Mouse (Mus musculus) adrenal gland, postnatal 25 days (tissue): Measurements from ENCODE around the gene Gm42517. TPM values are rescaled to one million over a fixed set of nuclear protein-coding genes. Genes with fewer than 3 reads are reported as not detected.

Experiments
- DNase-seq: peaks from one replicate; pipeline ENCODE4 v3.0.0; 2021; ENCODE audit warnings: mixed read lengths
- long read RNA-seq: library from polyadenylated mRNA; stranded (forward); transcript quantifications from one replicate; pipeline ENCODE4 v2.0.0, GENCODE M21; 2021
- total RNA-seq: library from RNA; stranded (reverse); gene quantifications from 2 replicates; pipeline ENCODE4 v1.2.3, GENCODE M21; 2021

Gene Gm42517
- 1.8 and 2.0 TPM in 2 replicates for total RNA-seq
- long read RNA-seq, partial matches to known transcripts = 0 of 3 reads
- long read RNA-seq, other reads (novel, unspliced or antisense) = 0 of 3 reads

DNA sequence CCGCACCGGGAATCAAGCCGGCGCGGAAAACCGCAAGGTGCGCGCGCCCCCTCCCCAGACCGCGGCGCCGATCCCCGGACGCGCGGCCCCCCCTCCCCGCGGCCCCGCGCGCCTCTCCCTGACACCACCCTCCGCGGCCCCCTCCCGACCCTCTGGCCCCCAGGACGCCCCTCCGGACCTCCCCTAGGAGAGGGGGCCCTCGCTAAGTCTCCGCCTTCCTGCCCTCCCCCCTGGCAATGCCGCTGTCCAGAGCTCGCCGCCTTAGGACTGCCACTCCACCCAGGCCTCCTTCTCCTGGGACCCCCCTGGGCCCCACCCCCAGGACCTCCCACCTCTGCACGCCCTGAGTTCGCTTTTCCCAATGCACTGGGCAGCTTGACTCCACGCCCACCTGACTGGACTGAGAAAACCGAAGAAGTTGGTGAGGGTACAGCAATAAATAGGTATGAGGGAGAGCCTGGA, at the start of gene Gm42517:
Gm42517 (minus strand) TSS at position 52 of the 462 bp plus-strand sequence.
- DNase-seq = no peak

DNA sequence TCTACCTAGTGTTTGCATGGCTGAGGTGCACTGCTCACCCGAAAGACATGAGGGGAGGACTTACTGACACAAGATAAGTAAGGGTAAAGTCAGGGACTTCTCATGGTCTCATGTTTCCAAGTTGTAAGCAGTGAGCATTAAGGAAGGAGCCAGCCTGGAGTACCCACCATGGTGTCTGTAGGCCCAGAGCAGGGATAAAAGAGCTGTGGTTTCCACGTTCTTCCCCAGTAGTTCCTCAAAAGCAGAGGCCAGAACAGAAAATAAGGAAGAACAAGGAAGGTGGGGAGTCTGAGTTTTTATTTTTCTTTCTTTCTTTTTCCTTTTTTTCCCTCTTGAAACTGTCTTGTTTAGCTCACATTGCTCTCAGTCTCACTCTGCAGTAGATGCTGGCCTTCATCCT, 47.0 kb upstream of the Gm42517 start:
- no peak for DNase-seq

DNA sequence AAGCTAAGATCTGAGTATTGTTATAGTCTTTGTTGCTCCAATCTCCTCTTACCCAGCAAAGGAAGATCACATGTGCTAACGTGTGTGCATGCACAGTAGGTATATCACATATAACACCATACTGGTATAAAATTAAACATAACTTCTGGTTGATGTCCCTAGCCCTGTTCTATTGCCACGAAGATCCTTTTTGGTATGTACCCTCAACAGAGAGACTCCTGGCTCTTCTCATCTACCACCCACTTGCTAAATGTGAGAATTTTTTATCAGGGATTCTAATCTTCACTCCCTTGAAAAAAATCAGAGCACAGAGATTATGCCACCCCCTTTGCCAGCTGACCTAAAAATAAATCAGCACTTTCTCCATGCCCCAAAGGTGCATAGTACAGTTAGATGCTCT, 39.3 kb upstream of the Gm42517 start:
- DNase-seq = no peak

DNA sequence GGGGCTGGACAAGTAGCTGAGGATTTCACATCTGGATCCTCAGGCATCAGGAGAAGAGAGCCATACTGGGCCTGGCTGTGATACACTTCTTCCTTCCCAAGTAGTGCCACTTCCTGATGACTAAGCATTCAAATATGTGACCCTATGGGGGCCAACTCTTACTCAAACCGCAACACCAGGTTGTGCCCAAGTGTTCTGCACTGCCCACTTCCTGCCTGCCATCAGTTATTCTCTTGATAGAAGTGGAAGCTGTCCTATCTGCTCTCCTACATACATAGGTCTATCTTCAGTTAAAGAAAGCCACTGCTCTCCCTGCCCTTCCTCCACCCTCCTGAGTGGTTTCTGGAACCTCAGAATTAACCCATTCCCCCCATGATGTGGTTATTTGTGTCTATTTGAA, 37.7 kb upstream of the Gm42517 start:
- DNase-seq = no peak

DNA sequence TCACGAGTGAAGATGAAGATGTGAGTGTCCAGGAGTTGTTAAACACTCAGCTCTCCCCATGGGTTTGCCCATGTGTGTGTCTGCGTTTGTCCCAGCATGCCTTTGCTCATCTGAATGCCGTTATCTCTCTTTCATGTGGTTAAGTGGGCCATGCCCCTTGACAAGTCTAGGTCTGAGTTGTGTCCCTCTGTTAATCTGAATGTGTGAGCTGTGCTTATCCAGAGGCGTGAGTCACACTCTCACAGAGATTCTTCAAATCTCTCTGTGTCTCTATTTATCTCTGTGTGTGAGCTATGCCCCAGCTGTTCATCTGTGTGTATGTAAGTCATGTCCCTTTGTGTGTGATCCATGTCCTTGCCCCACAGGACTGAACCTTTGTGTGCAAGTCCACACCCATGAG, 35.7 kb upstream of the Gm42517 start:
- no peak for DNase-seq

DNA sequence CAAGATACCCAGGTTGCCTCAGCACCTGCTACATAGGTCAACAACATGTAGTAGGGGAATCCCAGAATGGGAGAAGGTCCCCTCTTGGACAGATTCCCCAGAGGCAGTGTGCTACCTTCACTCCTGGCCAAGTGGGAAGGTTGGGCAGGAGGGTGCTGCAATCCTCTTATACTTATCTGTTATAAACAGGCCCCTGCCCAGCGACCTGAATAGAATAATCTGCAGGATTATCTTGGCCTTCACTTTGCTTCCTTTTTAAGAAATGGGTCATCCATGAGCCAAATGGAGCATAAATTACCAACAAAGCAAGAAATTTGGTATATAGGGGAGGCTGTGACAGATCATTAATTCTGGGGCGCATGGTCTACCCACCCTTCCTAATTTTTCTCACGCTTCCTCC, 22.0 kb upstream of the Gm42517 start:
- no peak for DNase-seq

DNA sequence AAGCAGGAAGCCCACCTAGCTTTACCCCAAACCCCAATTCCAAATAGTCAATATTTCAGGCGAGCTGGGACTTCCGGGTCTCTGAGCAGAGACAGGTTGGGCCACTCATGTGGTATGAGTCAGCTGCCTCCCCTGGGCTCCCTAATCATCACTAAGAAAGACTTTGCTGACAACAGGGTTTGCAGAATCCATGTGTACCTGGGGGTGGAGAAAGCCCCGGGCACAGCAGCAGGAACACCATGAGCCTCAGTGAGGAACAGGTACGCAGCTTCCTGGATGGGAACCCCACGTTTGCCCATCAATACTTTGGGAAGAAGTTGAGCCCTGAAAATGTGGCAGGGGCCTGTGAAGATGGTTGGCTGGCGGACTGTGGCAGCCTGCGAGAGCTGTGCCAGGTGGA, 20.5 kb upstream of the Gm42517 start, which contains the start of gene Pde6b:
Pde6b (plus strand) TSS at position 191 of the 400 bp plus-strand sequence.
- no peak for DNase-seq

DNA sequence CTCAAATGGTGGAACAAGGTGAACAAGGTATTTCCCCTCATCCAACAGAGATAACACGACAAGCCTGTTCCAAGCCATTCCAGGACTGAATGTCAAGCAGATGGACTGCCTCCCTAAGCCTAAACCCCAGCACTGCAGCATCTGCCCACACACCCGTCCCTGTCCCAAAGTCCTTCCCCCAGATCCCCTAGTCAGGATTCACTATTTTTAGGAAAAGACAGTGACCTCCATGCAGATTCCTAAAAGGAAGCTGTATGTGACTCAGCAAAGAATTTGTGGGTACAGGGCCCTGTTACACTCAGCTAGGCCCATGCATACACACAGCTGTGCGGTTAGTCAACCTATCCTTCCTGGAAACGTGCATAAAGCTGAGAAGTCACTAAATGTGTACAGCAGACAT, 18.7 kb upstream of the Gm42517 start:
- no peak for DNase-seq

DNA sequence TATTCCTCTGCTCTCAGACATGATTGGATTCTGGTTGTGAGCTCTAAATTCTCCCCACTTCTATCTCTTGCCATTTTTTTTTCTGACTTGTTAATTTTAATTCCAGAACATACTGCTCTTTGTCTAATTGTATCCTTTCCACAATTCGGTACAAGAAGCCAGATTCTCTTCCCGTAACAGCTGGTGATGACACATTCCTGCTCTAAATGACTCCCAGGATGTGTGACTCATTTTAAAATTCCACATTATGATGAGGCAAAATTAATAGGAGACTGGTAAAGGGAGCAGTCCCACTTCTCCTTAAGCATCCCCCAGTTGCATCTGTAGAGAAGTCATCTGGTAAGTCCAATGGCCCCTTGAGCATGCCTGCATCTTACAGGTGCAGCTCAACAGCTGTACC, 17.9 kb upstream of the Gm42517 start:
- DNase-seq = no peak

DNA sequence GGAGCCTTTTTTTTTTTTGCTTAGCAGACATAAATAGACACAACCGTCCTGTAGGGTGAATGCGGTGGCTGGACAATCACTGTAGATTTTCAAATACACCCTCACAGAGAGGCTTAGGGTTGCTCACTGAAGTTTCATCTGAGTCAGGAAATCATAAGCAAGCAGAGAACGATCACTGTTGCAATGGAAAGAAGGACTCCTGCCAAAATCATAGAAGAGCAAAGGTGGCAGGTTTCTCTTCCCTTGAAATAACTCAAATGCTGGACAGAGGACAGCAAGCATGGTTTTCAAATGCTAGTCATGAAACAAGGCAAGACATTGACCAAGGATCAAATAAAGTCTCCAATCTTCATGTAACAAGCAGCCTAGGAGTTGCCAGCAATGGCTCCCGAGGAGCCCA, 10.6 kb upstream of the Gm42517 start:
- no peak for DNase-seq

DNA sequence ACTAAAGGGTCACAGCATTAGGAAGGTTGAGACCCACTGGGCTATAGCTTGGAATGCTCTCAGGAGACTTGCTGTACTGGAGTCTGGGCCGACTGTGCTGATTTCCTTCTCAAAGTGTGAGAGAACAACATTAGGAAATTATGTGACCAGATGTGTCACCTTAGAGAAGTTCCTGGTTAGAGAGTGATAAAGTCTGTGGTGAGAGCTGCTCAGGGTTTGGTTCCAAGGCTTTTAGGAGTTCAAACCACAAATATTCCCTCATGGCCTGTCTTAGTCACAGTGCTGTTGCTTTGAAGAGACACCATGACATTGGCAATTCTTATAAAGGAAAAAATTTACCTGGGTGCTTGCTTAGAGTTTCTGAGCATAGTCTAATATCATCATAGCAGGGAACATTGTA, 8.3 kb upstream of the Gm42517 start:
- no peak for DNase-seq

DNA sequence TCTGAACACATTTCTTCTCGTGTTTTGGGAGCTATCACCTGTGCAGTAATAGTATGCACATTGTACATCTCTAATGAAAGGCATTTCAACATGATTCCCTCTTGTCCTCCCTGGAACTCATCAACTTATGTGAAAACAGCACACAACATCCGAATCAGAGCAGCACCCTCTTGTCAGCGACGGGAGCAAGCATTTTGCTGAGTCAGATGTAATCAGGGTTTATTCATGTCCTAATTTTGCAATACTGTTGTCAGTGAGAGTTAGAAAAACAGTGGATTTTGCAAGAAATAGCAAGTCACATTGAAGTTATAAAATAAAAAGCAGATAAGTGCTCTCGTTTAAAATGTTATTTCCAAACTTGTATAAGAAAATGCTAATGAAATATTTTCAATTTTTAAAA, 6.4 kb upstream of the Gm42517 start:
- DNase-seq = no peak

DNA sequence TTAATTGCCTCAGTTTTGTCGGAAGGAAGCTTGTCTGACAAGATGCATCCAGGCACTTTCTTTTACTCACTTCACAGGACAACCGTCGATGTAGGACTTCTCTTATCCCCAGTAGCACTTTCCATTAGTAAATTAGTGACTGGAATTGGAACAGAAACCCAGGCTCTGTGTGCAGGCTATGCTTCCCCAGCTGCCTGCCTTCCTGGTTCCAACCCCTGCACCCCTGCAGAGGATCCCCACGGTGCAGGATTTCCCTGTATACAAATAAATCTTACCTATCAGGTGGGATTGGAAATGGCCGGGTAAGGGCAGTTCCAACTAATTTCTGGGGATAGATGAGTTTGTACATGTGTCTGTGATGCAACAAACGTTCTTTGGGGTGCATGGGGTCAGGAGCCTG, 2.2 kb upstream of the Gm42517 start:
- no peak for DNase-seq

DNA sequence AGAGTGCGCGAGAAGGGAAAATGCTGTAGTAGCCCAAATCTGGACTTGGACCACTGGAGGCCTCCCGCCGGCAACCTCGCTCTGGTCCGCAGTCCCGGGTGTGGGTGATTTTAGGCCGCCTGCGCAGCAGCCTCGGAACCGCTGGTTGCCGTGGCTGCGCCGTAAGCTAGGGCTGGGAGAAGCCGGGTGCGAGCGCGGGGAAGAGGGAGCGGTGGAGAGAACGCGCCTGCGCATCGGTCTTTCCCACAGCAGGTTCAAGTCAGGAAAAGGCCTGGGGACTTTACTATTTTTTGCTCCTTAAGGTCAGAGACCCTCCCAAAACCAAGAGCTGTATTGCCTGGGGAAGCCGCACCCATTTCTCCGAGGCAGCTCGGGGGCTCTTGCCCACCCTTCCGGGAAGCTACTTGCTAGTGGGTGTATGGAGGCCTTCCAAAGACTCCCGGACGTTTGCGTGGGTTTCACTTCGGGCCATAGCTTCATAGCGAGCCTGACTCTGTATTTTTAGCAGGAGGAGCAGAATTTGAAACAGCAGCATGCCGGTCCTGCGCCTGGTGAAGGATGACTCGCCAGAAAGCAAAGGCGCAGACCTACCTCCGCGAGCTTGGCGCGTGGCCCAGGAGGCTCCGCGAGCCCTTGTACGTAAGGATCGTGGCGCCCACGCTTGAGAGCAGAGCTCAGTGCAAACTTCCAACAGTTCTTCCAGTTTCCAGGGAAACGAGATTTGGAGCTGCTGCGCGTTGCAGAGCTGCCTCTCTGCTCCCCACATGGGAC, 1.3 kb upstream of the Gm42517 start:
- DNase-seq = peak; percentile 68

DNA sequence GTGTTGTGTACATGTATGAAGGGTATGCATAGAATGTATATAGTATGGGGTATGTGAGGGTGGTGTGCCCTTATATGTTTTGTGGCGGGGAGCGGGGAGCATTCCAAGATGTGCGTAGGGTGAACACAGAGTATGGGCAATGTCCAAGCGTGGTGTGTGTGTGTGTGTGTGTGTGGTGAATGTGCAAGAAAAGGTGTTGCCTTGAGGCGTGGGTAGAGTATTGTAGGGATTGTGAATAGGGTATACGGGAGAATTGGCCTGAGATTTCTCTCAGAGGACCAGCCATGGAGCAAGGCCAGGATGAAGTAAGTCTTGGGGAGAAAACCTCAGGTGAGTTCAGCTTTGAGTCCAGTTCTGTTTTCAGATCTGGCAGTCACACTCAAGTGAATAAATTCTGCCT, 724 bp upstream of the Gm42517 start:
- no peak for DNase-seq

DNA sequence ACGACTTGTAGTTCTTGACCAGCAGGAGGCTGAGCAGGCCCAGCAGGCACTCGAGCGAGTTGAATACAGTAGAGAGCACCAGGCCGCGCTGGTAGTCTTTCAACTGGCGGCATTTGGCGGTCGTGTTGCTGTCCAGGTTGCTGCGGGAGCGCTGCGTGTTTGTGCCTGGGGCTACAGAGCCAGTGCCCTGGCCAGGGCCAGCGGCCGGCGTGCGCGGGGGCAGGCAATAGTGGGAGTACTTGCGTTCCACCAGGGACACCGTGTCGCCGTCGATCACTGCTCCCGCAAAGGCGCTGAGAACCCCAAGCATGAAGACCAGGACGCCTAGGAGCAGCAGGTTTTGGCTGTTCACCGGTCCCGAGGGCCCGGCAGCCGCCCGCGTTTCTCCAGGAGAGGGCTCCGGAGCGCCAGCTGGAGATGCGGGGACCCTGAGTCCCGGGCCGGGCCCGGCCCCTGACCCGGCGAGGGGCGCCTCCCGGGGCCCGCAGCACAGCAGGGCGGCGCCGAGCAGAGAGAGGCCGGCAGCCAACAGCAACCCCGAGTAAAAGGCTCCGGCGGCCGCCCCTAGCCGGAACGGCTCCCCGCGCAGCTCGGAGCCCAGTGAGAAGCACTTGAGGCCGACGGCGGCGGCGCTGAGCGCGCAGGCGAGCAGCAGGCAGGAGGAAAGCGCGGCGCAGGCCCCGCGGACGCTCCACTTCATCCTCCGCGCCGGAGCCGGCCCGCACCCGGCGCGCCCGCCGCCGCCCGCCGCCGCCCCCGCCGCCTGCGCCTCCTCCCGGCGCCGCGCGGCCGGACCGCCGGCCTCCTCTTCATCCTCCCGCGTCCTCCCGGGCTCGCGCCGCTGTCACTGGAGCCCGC, 509 bp downstream of the Gm42517 start:
- peak; percentile 42 for DNase-seq

DNA sequence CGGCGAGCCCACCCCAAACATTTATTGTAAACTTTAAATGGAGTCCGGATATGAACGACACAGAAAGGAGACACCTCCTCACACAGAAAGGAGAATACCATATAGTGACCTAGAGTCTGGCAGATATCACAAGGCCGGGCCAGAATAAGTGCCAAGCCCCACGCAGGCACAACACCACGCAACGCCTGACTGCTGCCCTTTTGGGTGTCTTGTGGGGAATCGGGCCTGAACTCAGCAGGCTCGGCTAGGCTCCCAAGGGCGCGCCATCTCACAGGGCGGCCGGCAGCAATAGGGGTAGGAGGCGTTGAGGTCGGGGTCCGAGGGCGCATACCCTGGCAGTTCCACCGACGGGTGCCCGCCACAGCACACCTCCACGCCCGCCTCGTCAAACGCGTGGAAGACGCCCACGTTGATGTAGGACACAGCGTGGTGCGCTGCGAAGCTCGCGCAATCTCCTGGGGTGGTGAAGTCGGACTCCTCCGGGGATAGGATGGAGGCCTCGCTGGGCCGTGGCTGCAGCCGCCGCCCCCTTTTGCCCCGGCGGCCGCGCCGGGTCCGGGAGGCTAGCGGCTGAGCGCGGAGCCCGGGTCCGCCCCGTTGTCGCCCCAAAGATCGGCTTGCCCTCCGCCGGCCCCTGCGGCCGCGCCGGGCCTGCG, 1.3 kb downstream of the Gm42517 start:
- no peak for DNase-seq

DNA sequence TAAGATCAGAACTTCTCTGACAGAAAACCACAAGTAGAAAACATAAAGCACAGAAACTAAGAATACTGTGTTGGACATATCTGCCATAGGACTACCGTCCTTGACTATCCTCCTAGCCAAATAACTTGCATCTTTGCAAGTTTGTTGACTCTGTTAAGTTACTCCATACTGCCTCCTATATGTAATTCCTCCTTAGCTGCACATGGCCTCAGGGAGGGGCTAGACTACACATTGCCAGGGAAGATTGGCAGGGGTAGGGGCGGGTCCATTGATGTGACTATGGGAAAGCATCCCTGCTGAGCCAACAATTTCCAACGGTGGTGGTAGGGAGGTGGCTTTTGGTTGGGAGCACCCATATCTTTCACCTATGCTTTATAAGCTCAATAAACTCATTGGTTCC, 5.4 kb downstream of the Gm42517 start:
- no peak for DNase-seq

DNA sequence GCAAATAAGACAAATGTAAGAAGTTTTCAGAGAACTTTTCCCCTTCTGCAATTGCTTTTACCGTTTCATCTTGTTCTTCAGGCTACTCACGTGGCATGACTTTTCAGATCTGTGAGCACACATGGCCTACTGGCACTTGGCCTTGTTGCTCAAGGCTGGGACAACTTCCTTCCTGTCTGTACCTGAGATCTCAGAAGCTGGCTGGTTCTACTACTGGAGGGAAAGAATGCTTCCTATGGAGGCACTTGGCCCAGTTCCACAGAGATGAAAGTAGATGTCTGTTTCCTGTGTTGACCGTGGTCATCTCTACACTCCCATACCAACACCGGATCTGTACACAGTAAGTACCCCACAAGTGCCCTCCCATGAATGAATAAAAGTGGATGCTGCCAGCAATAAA, 7.5 kb downstream of the Gm42517 start:
- no peak for DNase-seq

DNA sequence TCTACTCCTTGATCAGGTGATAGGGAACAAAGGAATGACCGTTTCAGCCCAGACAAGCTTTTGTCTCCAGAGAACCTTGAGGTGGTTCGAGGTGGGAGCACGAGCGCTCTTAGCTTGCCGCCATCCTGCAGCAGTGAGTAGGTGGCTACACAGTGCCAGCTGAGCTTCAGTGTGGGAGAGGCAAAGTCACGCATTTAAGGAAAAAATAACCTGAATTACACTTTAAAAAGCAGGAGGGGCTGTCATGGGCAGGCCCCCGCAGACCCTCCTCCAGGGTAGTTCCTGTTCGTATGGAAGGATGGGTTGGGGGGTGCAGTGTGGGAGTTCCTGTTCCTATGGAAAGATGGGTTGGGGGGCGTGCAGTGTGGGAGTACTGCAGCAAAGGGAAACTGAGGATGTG, 8.2 kb downstream of the Gm42517 start:
- no peak for DNase-seq

DNA sequence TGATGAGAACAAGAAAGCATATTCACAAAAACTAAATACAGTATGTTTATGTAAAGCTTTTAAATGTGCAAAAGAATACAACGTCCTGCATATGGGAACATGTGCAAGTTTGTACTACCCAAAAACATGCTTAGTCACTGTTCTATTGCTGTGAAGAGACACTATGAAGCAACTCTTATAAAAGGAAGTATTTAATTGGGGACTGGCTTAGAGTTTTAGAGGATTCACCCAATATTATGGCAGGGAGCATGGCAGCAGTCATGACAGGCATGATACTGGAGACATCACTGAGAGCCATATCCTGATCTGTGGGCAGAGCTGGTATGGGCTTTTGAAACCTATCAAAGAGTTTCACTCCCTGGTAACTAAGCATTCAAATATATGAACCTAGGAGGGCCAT, 9.9 kb downstream of the Gm42517 start:
- no peak for DNase-seq

DNA sequence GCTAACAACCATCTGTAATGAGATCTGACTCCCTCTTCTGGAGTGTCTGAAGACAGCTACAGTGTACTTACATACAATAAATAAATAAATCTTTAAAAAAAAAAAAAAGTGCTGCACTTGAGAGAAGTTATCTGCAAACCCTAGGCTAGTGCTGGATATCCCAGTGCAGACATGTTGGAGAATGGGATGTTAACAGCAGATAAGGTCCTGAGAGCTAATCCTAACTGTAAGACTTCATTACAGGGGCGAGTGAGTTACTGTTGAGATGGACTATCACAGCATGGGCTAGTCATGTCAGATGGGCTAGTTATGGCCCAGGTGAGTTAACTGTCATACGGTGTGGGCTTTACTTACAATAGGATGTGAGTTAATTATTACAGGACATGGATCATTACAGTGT, 13.7 kb downstream of the Gm42517 start:
- no peak for DNase-seq
